Mouse (Mus musculus) kidney, postnatal 14 days (tissue): Measurements from ENCODE around the gene Cyb561d2.
"Not testable (repeated sequence)": the region's sequence is repeated elsewhere in the genome, so short reads cannot be mapped to it uniquely, and the experiment has no call there.

Experiments
- DNase-seq: peaks from one replicate; pipeline ENCODE4 v3.0.0; 2022; ENCODE audit warnings: mixed read lengths

Gene Cyb561d2

DNA sequence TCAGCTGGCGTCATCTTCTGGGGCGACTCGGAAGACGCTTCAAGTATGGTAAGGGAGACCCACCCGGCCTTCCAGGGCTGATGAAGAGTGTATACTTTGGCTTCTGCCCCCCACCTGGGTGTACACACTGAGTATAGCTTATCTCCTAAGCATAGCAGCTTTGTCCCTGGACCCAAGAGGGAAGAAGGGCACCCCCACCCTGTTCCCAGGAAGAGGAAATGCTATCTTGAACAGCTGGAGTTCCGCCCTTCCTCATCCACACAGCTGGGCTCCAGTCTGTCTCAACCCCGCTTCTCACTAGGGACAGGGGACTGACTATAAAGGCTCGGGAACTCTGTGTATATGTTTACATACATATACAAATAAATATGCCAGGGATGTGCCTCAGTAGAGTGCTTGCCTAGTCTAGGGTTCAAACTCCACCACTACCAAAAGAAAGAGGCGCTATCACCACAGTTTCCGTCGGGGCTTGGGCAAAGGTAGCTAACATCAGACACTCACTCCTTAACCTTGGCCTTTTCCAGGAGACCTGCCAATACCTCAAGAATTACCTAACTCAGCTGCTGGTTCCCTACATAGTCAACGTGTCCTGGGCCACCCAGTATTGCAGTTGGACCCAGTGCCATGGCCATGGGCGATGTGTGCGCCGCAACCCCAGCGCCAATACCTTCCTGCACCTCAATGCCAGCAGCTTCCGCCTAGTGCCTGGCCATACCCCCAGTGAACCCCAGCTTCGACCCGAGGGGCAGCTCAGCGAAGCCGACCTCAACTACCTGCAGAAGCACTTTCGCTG lies 29.7 kb upstream of the Cyb561d2 start:
- no peak for DNase-seq

GRCm38 (mm10) chr9:107570845-107571244 lies 28.9 kb upstream of the Cyb561d2 start:
- DNase-seq, result no peak

- DNase-seq, result no peak
These were observed 28.0 kb upstream of the Cyb561d2 start for GRCm38 (mm10) chr9:107570016-107570415.

DNA sequence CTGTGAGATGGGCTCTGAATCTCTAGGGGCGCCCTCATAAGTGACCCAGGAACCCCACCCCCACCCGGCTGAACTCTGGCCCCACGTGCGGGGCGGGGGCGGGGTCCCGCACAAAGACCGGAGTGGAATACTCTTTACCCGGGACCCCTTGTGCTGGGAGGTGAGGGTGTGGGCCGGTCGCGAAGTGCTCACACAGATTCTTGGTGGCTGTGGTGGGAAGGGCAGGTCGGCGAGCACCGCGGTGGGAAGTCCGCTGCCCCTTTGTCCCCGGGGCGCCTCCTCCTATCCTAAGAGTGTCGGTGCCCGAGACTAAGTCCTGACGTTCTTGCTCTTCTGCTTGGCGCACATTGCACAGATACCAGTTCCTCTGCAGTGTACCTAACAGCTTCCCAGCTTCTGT lies 27.3 kb upstream of the Cyb561d2 start:
- DNase-seq, result no peak

DNA sequence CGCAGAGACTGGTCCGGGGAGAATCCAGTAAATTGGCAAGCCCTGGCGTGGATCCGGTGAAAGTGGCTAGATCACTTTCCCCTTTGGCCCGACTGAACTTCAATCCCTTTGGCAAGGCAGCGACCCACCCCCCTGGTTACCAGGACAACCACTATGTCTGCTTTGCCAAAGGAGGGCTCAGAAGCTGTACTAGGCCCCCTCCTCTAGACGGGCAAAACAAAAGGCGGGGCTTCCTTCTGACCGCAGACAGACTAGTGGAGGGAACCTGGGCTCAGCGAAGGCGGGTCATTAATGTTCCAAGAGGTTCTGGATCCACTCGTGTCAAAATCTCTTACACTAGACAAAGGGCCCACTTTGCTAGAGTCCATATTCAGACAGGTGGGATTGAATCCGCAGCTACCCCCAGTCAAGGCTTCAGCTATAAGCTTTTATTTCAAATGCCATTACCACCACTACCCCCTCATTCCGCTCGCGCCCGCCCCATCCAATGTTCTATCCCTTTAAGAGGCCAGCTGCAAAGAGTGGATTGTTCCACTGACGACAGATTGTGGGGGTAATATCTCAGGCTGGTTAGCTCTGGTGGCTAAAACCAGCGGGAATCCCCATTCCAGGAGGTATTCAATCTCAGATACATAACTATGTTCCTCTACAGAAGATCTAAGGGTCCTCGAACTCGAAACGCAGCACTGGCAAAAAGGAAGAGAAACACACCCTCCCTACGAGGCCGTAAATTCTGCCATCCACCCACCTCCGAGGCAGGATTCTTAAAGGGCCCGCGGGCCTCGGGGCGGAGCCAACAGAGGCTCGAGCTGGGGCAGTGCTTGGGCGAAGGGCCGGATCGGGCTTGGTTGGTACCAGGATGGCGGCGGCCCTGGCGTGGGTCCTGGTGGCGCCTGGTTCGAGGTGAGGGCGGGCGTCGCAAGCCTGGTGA lies 26.6 kb upstream of the Cyb561d2 start:
- DNase-seq, result peak; percentile 92

DNA sequence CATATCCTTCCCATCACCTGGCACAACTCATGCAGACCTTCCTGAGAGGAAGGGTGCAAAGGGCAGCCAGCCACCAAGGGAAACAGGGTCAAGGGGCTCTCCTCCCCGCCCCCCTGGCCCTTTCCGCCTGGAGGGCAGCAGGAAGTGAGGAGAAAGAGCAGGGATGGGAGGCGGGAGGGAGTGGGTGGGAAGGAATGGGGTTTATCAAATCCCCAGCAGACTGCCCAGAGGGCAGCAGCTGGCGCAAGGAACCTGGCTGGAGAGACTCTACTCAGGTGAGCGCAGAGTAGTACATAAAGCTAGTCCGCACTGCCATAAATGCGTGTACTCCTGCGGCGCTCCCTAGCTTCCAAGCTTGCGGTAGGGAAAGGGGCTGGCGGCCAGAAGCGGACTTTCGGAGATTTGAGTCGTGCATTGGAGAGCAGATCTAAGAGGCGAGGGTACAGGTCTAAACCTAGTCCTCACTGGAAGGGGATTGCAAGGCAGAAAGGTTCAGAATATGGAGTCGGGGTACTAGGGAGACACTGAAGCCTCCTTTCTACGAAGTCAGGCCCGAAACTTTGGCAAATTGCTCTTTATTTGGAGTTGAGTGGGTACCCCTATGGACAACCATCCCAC lies 25.8 kb upstream of the Cyb561d2 start, which contains the start of gene Hyal2:
Gene Hyal2 (plus strand): TSS at position 244 of the 618 bp plus-strand sequence.
- DNase-seq, result peak; percentile 88

- DNase-seq, result peak; percentile 76
These were observed 24.9 kb upstream of the Cyb561d2 start for GRCm38 (mm10) chr9:107566855-107567254.

DNA sequence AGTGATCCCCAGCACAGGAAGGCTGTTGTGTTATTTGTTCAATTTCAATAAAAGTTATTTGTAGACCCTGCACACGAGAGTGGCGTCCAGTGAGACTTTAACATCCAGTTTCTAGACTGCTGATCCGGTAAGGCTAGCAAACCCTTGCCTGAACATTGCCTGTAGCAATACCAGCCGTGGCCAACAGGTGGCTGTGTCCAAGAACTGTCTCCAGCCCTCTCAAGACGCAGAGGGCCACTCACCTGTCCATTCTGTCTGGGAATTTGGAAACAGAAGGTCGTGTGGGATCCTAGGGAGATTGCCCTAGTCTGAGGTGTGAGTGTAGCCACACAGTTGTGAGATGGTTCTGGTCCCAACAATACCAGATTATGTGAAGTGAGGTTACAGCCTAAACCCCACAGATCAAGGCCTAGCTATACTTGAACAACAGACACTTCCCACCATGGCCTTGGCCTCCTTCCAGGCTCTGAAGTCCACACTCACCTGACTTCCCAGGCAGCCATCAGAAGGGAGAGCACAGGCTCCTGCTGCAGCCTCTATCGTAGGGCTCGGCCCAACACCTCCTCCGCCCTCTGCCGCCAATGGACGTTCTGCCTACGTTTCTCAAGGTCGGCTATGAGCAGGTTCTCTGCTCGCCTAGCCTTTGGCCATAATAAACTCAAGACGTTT lies 24.2 kb upstream of the Cyb561d2 start:
- peak; percentile 92 for DNase-seq

DNA sequence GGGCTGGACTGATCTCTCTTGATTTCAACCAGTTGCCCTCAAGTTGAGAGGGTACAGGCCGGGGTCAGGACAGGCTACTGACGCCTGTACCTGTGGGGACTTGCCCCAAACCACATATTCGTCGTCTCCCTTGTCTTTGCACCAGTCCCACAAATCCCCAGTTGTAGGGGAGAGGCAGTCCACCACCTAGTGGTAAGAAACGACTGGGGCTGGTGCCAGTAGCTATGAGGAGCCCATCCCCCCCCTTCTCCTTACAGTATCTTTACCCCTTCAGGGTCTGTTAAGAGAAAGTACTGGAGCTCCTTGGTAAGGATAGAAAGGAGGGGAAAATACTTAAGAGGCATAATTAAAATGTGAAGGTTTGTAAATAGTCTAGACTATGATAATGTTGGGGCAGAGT lies 23.6 kb upstream of the Cyb561d2 start:
- DNase-seq, result not testable (repeated sequence)

- DNase-seq, result peak; percentile 97
These were observed 21.1 kb upstream of the Cyb561d2 start, which contains the start of gene Tusc2 for GRCm38 (mm10) chr9:107563029-107563581. Tusc2 (plus strand) TSS chr9:107563255.

DNA sequence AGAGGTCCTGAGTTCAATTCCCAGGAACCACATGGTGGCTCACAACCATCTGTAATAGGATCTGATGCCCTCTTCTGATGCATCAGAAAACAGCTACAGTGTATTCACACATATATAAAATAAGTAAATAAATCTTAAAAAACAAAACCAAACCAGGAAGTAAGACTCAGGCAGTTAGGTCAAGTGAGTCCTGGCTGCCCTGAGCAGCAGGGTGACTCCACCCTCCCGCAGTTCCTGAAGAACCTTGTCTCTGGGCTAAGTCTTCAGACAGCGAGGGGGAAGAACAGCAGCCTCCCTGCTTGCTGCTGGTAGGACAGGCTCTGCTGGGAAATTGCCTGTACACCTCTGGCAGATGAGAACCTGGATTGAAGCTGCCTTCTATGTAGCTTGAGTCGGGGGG lies 14.4 kb upstream of the Cyb561d2 start:
- no peak for DNase-seq

DNA sequence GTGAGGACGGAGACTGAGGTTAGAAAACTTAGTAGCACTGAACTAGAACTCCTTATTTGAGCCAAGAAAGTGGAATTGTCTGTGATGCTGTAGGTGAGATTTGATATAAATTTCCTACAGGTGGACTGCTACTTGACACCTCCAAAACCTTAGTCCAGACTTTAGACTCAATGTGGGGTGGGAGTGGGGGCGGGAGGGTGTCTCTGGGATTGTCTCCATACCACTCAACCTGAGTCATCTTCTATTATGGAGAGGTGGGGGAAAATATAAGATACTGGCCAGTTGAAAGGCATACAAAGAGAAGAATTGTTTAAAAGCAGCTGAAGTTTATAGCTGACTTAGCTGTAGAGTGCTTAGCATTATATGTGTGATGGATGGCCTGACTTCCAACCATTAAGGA lies 13.7 kb upstream of the Cyb561d2 start:
- no peak for DNase-seq

DNA sequence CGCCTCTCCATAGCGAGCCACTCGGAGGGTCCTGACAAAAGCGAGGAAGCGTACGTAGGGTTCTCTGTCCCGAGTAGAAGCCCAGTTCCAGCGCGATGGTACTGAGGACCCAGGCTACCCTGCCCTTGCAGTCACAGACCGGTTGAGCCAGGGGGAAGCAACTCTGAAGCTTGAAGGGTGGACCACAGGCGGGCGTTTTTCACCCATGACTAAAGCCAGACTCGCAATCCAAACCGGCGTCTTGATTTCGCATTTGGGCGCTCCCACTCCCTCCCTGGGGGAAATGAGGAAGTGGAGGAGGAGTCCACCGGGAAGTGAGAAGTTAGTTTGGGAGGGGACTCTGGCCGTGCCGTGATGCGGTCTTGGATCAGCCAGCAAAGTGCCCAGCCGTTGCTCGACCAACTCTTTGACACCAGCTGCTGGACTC lies 13.1 kb upstream of the Cyb561d2 start:
- peak; percentile 82 for DNase-seq

DNA sequence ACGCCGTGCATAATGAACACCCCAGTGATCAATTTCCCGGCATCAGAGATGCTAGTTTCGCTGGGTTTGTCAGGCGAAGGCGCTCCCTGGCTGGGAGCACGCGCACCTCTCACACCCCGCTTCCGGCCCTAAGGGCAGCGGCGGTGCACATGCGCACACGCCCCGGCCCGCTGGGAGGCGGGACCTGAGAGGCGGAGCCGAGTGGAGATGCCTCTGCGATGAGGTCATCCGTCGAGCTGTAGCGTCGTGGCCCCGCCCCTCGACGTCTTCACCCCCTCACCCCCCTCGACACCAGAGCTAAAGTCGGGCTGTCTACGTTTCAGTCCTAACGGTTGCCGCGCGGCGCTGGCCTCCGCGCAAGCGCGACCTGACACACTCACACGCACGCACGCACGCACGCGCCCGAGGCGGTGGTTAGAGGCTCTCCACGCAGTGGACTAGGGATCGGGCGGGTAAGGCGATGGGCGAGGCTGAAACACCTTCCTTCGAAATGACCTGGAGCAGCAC lies 12.4 kb upstream of the Cyb561d2 start:
- DNase-seq, result peak; percentile 98

- no peak for DNase-seq
These were observed 11.7 kb upstream of the Cyb561d2 start for GRCm38 (mm10) chr9:107553541-107554318.

DNA sequence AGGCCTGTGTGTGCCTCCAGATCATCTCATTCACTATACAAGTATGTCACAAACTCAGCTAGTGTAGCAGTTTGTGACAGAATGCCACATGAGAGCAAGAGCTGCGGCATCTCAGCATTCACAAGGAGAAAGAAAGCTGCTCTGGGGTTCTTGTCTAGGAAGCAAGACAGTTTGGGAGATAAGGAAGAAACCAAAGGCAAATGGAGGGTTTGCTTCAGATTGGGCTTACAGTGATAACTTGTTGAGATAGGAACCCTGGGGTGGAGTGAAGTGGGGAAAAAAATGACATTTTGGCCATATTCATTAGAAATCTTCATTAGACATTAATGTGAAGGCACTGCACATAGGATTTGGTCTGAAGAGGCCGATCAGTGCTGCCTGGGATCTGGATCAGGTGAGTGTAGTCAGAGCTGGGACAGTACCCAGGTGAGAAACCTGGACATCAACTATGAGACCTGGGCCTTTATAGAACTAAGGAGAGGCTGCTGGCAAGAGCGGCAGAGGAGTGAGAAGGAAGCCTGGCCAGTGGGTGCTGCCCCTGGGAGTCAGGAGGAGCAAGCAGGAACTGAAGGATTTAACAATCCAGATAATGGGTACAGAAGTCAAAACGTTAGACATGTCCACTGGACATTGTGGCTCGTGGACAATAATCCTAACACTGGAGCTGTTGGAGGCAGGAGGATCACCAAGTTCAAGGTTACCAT lies 10.8 kb upstream of the Cyb561d2 start:
- DNase-seq, result no peak

DNA sequence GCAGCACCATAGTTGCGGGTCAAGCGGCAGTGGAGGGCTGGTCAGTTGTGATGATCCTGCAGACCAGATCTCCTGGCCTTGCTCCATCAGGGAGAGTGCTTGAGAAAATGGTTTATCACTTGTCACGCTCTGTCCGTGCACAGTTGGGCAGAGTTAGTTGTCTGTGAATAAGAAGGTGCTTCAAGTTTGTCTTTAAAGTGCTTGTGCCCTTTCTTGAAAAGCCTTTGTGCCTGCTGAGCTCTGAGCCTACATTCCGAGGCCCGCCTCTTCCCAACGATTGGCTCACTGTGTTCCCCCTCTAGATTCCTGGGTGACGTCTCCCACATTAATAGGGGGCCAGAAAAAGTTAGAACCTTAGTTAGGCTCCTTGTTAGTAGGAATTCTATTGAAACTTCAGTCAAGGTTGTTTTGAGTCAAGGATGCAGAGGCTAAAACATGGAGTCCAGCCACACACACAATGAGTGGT lies 9.9 kb upstream of the Cyb561d2 start:
- DNase-seq, result no peak

DNA sequence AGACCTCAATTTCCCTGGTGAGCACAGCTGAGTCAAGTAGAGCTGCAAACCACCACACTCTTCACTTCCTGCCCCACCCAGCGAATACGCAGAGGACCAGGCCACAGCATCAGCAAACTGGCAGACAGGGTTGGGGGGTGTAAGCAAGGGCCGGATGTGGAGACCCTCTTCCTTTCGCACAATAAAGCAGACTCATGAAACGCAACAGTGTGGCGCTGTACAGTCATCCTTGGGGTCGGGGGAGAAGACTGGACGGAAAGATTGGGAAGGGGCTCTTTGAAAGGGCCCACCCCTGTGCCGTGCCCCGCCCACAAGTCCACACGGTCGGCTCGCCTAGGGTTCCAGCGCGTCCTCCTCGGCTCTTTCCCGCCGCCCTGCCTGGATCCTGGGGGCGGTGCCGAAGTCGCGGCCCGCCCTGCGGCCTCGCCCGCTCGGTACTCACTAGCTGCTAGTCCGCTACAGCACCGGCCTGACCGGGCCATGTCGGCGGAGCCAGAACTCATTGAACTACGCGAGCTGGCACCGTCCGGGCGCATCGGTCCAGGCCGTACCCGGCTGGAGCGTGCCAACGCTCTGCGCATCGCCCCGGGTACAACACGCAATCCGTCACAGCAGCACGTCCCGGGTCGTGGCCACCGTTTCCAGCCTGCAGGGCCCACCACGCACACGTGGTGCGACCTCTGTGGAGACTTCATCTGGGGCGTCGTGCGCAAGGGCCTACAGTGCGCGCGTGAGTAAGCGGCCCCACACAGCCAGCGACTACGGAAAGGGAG lies 9.3 kb upstream of the Cyb561d2 start, which contains the start of gene Rassf1:
Gene Rassf1 (plus strand): TSS at position 439 of the 773 bp plus-strand sequence.
- DNase-seq, result peak; percentile 87

GRCm38 (mm10) chr9:107550491-107551116 lies 8.6 kb upstream of the Cyb561d2 start:
- peak; percentile 84 for DNase-seq
